Mouse (Mus musculus): ENCODE measurements at regions not wholly inside any gene's neighbourhood (a gene's known extent, or its start where the extent isn't known, plus 50 kb on each side); places are given as distances from the start of the nearest gene placed in this dataset.
"Not testable (repeated sequence)": the region's sequence is repeated elsewhere in the genome, so short reads cannot be mapped to it uniquely, and the experiment has no call there.

- H3K36me3 ChIP-seq; H3K27ac ChIP-seq; H3K4me1 ChIP-seq (replicated peaks); H3K4me2 ChIP-seq (replicated peaks); H3K9ac ChIP-seq; H3K4me3 ChIP-seq (replicated peaks); ATAC-seq; H3K9me3 ChIP-seq; H3K27me3 ChIP-seq (replicated peaks): not testable (repeated sequence)
Observed at GRCm38 (mm10) chr12:43696261-43696660, 513.9 kb downstream of the Dnajb9 start.

GRCm38 (mm10) chr12:43648062-43648461 lies 562.1 kb downstream of the Dnajb9 start:
- ATAC-seq = peak; percentile 55; the same call in 1 of the 2 replicates

GRCm38 (mm10) chr12:43641238-43641895 lies 568.8 kb downstream of the Dnajb9 start:
- H3K27me3 ChIP-seq (replicated peaks) = no peaks in the 10 kb centered on the region

More at GRCm38 (mm10) chr12:43648062-43648461, 562.1 kb downstream of the Dnajb9 start:
- no peak overlapping the region for H3K4me3 ChIP-seq (replicated peaks)
- no peak overlapping the region for H3K9ac ChIP-seq
- H3K4me2 ChIP-seq (replicated peaks) = no peak overlapping the region
- H3K27ac ChIP-seq = no peak overlapping the region
- H3K4me1 ChIP-seq (replicated peaks) = no peaks in the 10 kb centered on the region
- no peaks in the 10 kb centered on the region for H3K27me3 ChIP-seq (replicated peaks)
- no peaks in the 10 kb centered on the region for H3K9me3 ChIP-seq
- WGBS = 66% methylated on average over 1 of the region's 1 CpGs
- H3K36me3 ChIP-seq = no peaks in the 10 kb centered on the region

More at GRCm38 (mm10) chr12:43641238-43641895, 568.8 kb downstream of the Dnajb9 start:
- Histone ChIP-seq H3K4me1 (replicated peaks) (no peaks in the 10 kb centered on the region), H3K36me3 (no peaks in the 10 kb centered on the region), H3K4me3 (replicated peaks) (no peak overlapping the region), H3K9me3 (no peaks in the 10 kb centered on the region), H3K27ac (no peak overlapping the region), H3K4me2 (replicated peaks) (no peak overlapping the region), H3K9ac (no peak overlapping the region)
- ATAC-seq = no peak

Measured in intestine, embryonic 15.5 days (tissue).